Mouse (Mus musculus): ENCODE measurements around the gene Rbm20.

DNA sequence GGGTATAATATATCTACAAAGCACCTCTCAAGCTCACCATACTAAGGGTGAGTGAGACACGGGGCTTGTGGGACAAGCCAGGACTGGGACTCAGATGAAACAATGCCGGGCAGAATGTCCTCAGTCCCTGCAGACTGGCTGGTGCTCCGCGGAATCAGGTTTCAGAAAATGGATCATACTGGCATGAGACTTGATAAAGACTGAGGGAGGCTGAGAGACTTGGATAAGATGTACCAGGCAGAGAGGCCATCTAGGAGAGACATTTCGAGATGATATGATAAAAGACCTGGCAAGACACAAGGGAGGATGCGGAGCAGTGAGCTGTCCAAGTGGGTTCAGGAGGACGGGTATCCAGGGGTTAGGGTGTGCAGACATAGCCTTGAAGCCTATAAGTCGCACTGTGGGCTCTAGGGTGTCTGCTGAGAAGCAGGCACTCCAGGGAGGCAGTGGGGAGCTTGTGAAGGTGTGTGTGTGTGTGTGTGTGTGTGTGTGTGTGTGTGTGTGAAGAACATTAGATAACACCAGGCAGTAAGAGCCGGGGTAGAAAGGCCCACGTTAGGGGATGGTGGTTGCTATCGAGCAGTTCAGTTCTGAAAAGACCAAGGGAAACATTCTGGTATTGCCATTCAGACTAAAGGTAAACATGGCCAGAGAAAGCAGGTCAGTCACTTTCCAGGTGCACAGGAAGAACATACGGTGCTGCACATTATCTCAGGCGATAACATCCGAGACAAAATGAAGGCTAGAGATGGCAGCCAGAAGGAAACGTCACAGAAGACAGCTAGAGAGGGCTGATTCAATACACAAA lies 225.0 kb downstream of the Rbm20 start:
- no peak for TF ChIP-seq ZC3H11A (IDR thresholded peaks at IDR 0.05; ENCODE audit: borderline replicate concordance, low read depth, low read length)
- TF ChIP-seq HCFC1 (IDR thresholded peaks at IDR 0.05; ENCODE audit: borderline replicate concordance, insufficient read depth, low read length), result no peak
- TF ChIP-seq MAFK (IDR thresholded peaks at IDR 0.05; ENCODE audit: insufficient read depth, low read depth, low read length), result no peak
